Mouse (Mus musculus) stomach, embryonic 14.5 days (tissue): Measurements from ENCODE around the gene P2ry6. TPM values are rescaled to one million over a fixed set of nuclear protein-coding genes. Genes with fewer than 3 reads are reported as not detected.

ENCODE experiments used
- ATAC-seq: fragments of 200-750 bp; cut with Nextera tagmentation; 2 replicates; pipeline ENCODE4 v1.8.0; 2017; ENCODE audit warnings: low read depth, moderate TSS enrichment; ENCODE audit not compliant: insufficient number of reproducible peaks, insufficient read depth, low FRiP score
- H3K27ac ChIP-seq: fragments of 300-500 bp; sonication (generic); 2 replicates; pipeline ENCODE4 v1.5.1; 2014; ENCODE audit warnings: mild to moderate bottlenecking, low read length, moderate library complexity, mixed read lengths
- H3K27me3 ChIP-seq: fragments of 300-500 bp; sonication (generic); 2 replicates; pipeline ENCODE4 v1.6.1; 2014; ENCODE audit warnings: low read length, control low read depth, mixed read lengths; ENCODE audit not compliant: control insufficient read depth, insufficient read depth
- H3K36me3 ChIP-seq: fragments of 300-500 bp; sonication (generic); 2 replicates; pipeline ENCODE4 v1.6.1; 2014; ENCODE audit warnings: mild to moderate bottlenecking, control low read depth, low read length, moderate library complexity, mixed read lengths; ENCODE audit not compliant: control insufficient read depth, insufficient read depth
- H3K4me1 ChIP-seq: fragments of 300-500 bp; sonication (generic); 2 replicates; pipeline ENCODE4 v1.6.1; 2014; ENCODE audit warnings: low read length, control low read depth, mixed read lengths; ENCODE audit not compliant: control insufficient read depth, insufficient read depth
- H3K4me2 ChIP-seq: fragments of 300-500 bp; sonication (generic); replicated peaks from 2 replicates; pipeline ENCODE4 v1.6.1; 2014; ENCODE audit warnings: low read depth, low read length, control low read depth
- H3K4me3 ChIP-seq: fragments of 300-500 bp; sonication (generic); 2 replicates; pipeline ENCODE4 v1.5.1; 2014; ENCODE audit warnings: low read depth, low read length, control low read depth
- H3K9ac ChIP-seq: fragments of 300-500 bp; sonication (generic); replicated peaks from 2 replicates; pipeline ENCODE4 v1.6.1; 2014; ENCODE audit warnings: low read depth, mild to moderate bottlenecking, control low read depth, low read length, moderate library complexity, mixed read lengths
- H3K9me3 ChIP-seq: fragments of 300-500 bp; sonication (generic); 2 replicates; pipeline ENCODE4 v1.6.1; 2016; ENCODE audit warnings: low read depth, low read length, control low read depth; ENCODE audit not compliant: control insufficient read depth
- WGBS: fragments of 180-500 bp; shearing (Covaris S2); extraction: QIAGEN DNeasy Blood & Tissue Kit; methylation state at CpG from one replicate; pipeline ENCODE4 v1.1.7; 2014; 5-methylcytosine and 5-hydroxymethylcytosine counted together
- polyA plus RNA-seq: library from polyadenylated mRNA; unstranded; fragments of >200 nt; fragmentation: Nextera tagmentation; extraction: Ambion mirVana; gene quantifications from 2 replicates; pipeline ENCODE4 v1.2.1, GENCODE M21; 2014

Gene P2ry6
- polyA plus RNA-seq, 1 experiment from 2014 or later, result 7.3 TPM

DNA sequence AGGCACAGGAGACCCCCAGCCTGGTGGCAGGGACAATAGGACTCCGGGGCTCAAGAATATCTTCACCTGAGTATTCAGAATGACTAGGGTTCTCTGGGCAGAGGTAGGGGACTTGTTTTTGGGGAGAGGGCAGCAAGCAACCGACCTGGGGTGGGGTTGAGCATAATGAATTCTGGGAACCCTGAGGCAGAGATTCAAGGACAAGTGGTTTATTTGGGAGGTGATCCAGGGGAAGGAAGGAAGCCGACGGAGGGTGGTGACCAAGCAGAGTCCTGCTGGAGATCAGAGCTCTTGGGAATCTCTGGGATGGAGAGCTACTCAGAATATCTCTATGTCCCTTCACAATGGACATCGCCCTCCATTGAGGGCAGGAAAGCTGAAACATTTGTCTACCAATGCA lies 3.7 kb upstream of the P2ry6 start:
- no peak overlapping the region for H3K4me3 ChIP-seq
- peaks cover 9% of the 10 kb centered on the region; the same call in 1 of the 2 replicates for H3K27me3 ChIP-seq
- H3K4me1 ChIP-seq, result peaks cover 20% of the 10 kb centered on the region
- H3K36me3 ChIP-seq, result no peaks in the 10 kb centered on the region
- H3K9ac ChIP-seq, result no peak overlapping the region
- ATAC-seq, result no peak
- no peak overlapping the region for H3K4me2 ChIP-seq
- 82% methylated on average over 5 of the region's 5 CpGs for WGBS
- no peak overlapping the region for H3K27ac ChIP-seq
- no peaks in the 10 kb centered on the region for H3K9me3 ChIP-seq

- Histone ChIP-seq H3K9ac (no peak overlapping the region), H3K27me3 (peaks cover 9% of the 10 kb centered on the region; the same call in 1 of the 2 replicates), H3K36me3 (no peaks in the 10 kb centered on the region), H3K9me3 (no peaks in the 10 kb centered on the region), H3K4me2 (no peak overlapping the region), H3K27ac (no peak overlapping the region), H3K4me3 (no peak overlapping the region), H3K4me1 (0 out of 2 replicates have a peak, but pooled peaks cover 12% of the 10 kb centered on the region)
- WGBS, result 49% methylated on average over 3 of the region's 3 CpGs
- ATAC-seq, result no peak
These were observed 1.6 kb downstream of the P2ry6 start for GRCm38 (mm10) chr7:100972875-100973274.

DNA sequence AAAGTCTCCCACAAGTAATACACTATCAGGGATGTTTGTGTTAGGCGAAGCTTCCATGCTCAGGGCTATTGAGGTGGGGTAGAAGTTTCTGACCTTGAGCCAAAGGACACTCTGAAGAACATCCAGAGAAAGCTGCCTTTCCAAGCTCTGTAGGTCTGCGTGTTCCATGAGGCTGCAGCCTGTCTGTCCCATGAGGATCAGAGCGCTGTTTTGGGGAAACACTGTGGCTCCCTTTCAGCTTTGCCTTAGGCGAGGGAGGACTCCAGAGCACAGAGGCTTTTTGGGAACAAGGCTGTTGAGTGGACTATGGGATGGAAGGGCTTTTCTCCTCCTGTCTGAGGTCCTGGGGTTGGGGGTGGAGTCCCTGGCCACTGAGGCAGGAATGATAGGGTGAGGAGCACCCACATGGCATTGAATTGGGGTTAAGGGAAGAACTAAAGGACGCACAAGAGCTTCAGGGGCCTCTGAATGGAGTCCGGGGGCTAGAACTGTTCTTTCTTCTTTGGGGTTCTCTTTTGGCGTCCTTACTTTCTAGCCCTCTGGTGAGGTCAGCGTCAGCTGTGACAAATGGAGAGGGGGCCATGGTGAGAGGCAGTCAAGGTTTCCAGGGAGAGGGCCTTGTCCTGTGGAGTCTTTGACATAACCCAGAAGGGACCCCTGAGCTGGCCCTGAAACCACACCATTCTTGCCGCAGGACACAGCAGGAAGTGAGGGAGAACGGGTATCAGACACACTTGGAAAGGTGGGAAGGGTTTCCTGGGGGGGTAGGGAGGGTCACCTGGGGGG lies 5.4 kb downstream of the P2ry6 start:
- Histone ChIP-seq H3K4me2 (no peak overlapping the region), H3K9ac (no peak overlapping the region), H3K27me3 (peaks cover 3% of the 10 kb centered on the region; the same call in 1 of the 2 replicates), H3K4me3 (no peak overlapping the region), H3K9me3 (no peaks in the 10 kb centered on the region), H3K27ac (no peak overlapping the region), H3K4me1 (0 out of 2 replicates have a peak, but pooled peaks cover 7% of the 10 kb centered on the region), H3K36me3 (no peaks in the 10 kb centered on the region)
- WGBS, result 72% methylated on average over 10 of the region's 10 CpGs
- ATAC-seq, result no peak

DNA sequence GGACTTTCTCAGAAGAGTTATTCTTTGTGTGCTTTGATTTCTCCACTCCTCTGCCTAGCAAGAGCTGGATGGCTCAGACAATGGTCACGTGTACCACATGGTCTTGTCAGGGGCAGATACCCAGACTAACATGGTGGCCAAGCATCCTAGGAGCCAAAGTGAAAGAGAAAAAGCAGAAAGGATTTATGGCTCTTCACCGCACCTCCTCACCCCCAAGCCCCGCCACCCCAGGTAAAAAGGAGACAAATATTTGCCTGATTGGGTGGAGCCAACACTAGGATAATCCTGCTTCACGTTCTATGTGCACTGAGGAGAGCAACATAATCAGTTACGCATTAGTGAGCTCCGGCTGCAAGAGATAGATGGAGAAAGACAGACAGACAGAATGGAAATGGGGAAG lies 6.1 kb downstream of the P2ry6 start:
- no peak for ATAC-seq
- Histone ChIP-seq H3K4me3 (no peak overlapping the region), H3K27me3 (no peaks in the 10 kb centered on the region), H3K9ac (no peak overlapping the region), H3K4me2 (no peak overlapping the region), H3K36me3 (no peaks in the 10 kb centered on the region), H3K27ac (no peak overlapping the region), H3K4me1 (0 out of 2 replicates have a peak, but pooled peaks cover 2% of the 10 kb centered on the region), H3K9me3 (no peaks in the 10 kb centered on the region)
- 61% methylated on average over 6 of the region's 6 CpGs for WGBS

- no peak for ATAC-seq
- Histone ChIP-seq H3K27ac (no peak overlapping the region), H3K9ac (no peak overlapping the region), H3K27me3 (no peaks in the 10 kb centered on the region), H3K36me3 (no peaks in the 10 kb centered on the region), H3K4me2 (no peak overlapping the region), H3K4me1 (0 out of 2 replicates have a peak, but pooled peaks cover 2% of the 10 kb centered on the region), H3K4me3 (no peak overlapping the region), H3K9me3 (no peaks in the 10 kb centered on the region)
- 75% methylated on average over 9 of the region's 9 CpGs for WGBS
These were observed 6.6 kb downstream of the P2ry6 start for GRCm38 (mm10) chr7:100967850-100968249.

GRCm38 (mm10) chr7:100966014-100966413 lies 8.4 kb downstream of the P2ry6 start:
- ATAC-seq, result no peak
- H3K9me3 ChIP-seq, result no peaks in the 10 kb centered on the region
- 0 out of 2 replicates have a peak, but pooled peaks cover 2% of the 10 kb centered on the region for H3K4me1 ChIP-seq
- no peak overlapping the region for H3K4me2 ChIP-seq
- H3K27me3 ChIP-seq, result no peaks in the 10 kb centered on the region
- H3K9ac ChIP-seq, result no peak overlapping the region
- WGBS, result 87% methylated on average over 7 of the region's 7 CpGs
- no peak overlapping the region for H3K4me3 ChIP-seq
- no peaks in the 10 kb centered on the region for H3K36me3 ChIP-seq
- H3K27ac ChIP-seq, result no peak overlapping the region

- Histone ChIP-seq H3K4me1 (no peaks in the 10 kb centered on the region), H3K4me3 (no peak overlapping the region), H3K9ac (no peak overlapping the region), H3K27me3 (no peaks in the 10 kb centered on the region), H3K4me2 (no peak overlapping the region), H3K36me3 (no peaks in the 10 kb centered on the region), H3K27ac (no peak overlapping the region), H3K9me3 (no peaks in the 10 kb centered on the region)
- 24% methylated on average over 4 of the region's 4 CpGs for WGBS
- peak; percentile 25; the same call in 1 of the 2 replicates for ATAC-seq
These were observed 9.4 kb downstream of the P2ry6 start for GRCm38 (mm10) chr7:100965079-100965478.

GRCm38 (mm10) chr7:100964242-100964641 lies 10.2 kb downstream of the P2ry6 start:
- Histone ChIP-seq H3K27me3 (no peaks in the 10 kb centered on the region), H3K4me2 (no peak overlapping the region), H3K9me3 (no peaks in the 10 kb centered on the region), H3K9ac (no peak overlapping the region), H3K4me1 (no peaks in the 10 kb centered on the region), H3K4me3 (no peak overlapping the region), H3K36me3 (no peaks in the 10 kb centered on the region), H3K27ac (no peak overlapping the region)
- ATAC-seq, result no peak
- WGBS, result 77% methylated on average over 6 of the region's 6 CpGs
